Mouse (Mus musculus) kidney, embryonic 16.5 days (tissue): ENCODE measurements at regions not wholly inside any gene's neighbourhood (a gene's known extent, or its start where the extent isn't known, plus 50 kb on each side); places are given as distances from the start of the nearest gene placed in this dataset.

Source experiments
- ATAC-seq: fragments of 200-750 bp; cut with Nextera tagmentation; 2 replicates; pipeline ENCODE4 v1.8.0; 2017; ENCODE audit warnings: moderate TSS enrichment; ENCODE audit not compliant: low FRiP score, low TSS enrichment
- H3K27ac ChIP-seq: fragments of 300-500 bp; sonication (generic); 2 replicates; pipeline ENCODE4 v1.5.1; 2014; ENCODE audit warnings: low read length
- H3K27me3 ChIP-seq: fragments of 300-500 bp; sonication (generic); 2 replicates; pipeline ENCODE4 v1.6.1; 2014; ENCODE audit warnings: low read length, control low read depth, mixed read lengths; ENCODE audit not compliant: insufficient read depth
- H3K36me3 ChIP-seq: fragments of 300-500 bp; sonication (generic); 2 replicates; pipeline ENCODE4 v1.6.1; 2014; ENCODE audit warnings: low read length, control low read depth, mixed read lengths; ENCODE audit not compliant: insufficient read depth
- H3K4me1 ChIP-seq: fragments of 300-500 bp; sonication (generic); 2 replicates; pipeline ENCODE4 v1.6.1; 2014; ENCODE audit warnings: low read length, control low read depth, mixed read lengths; ENCODE audit not compliant: insufficient read depth
- H3K4me2 ChIP-seq: fragments of 300-500 bp; sonication (generic); replicated peaks from 2 replicates; pipeline ENCODE4 v1.6.1; 2014; ENCODE audit warnings: low read depth, low read length
- H3K4me3 ChIP-seq: fragments of 300-500 bp; sonication (generic); 2 replicates; pipeline ENCODE4 v1.5.1; 2014; ENCODE audit warnings: mild to moderate bottlenecking, low read length
- H3K9ac ChIP-seq: fragments of 300-500 bp; sonication (generic); replicated peaks from 2 replicates; pipeline ENCODE4 v1.6.1; 2014; ENCODE audit warnings: low read length
- H3K9me3 ChIP-seq: fragments of 300-500 bp; sonication (generic); 2 replicates; pipeline ENCODE4 v1.6.1; 2016; ENCODE audit warnings: low read length, control low read depth
- whole genome bisulfite sequencing: fragments of 180-500 bp; shearing (Covaris S2); extraction: QIAGEN DNeasy Blood & Tissue Kit; methylation state at CpG from one replicate; pipeline ENCODE4 v1.1.7; 2014; 5-methylcytosine and 5-hydroxymethylcytosine counted together

GRCm38 (mm10) chr6:140816359-140816758 lies 87.3 kb downstream of the Gm11077 start:
- Histone ChIP-seq H3K9me3 (no peaks in the 10 kb centered on the region), H3K4me3 (no peak overlapping the region), H3K4me2 (no peak overlapping the region), H3K9ac (no peak overlapping the region), H3K27me3 (no peaks in the 10 kb centered on the region), H3K27ac (no peak overlapping the region), H3K4me1 (no peaks in the 10 kb centered on the region), H3K36me3 (no peaks in the 10 kb centered on the region)
- ATAC-seq: no peak
- 48% methylated on average over 1 of the region's 1 CpGs for WGBS

- no peaks in the 10 kb centered on the region for H3K9me3 ChIP-seq
- H3K4me1 ChIP-seq: no peaks in the 10 kb centered on the region
- no peak overlapping the region for H3K9ac ChIP-seq
- H3K4me3 ChIP-seq: no peak overlapping the region
- H3K36me3 ChIP-seq: no peaks in the 10 kb centered on the region
- no peak overlapping the region for H3K4me2 ChIP-seq
- H3K27me3 ChIP-seq: no peaks in the 10 kb centered on the region
- ATAC-seq: no peak
- WGBS: 38% methylated on average over 6 of the region's 6 CpGs
- no peak overlapping the region for H3K27ac ChIP-seq
Measured at GRCm38 (mm10) chr6:140816831-140817230, 87.7 kb downstream of the Gm11077 start.

- Histone ChIP-seq H3K4me3 (no peak overlapping the region), H3K9ac (no peak overlapping the region), H3K4me1 (no peaks in the 10 kb centered on the region), H3K27ac (no peak overlapping the region), H3K36me3 (no peaks in the 10 kb centered on the region), H3K27me3 (no peaks in the 10 kb centered on the region), H3K4me2 (no peak overlapping the region), H3K9me3 (no peaks in the 10 kb centered on the region)
- whole genome bisulfite sequencing: 54% methylated on average over 8 of the region's 8 CpGs
- ATAC-seq: peak; percentile 67; the same call in 1 of the 2 replicates
Measured at GRCm38 (mm10) chr6:140819451-140819878, 90.4 kb downstream of the Gm11077 start.

GRCm38 (mm10) chr6:140826522-140826921 lies 97.4 kb downstream of the Gm11077 start:
- no peak overlapping the region for H3K9ac ChIP-seq
- no peak overlapping the region for H3K4me3 ChIP-seq
- no peaks in the 10 kb centered on the region for H3K9me3 ChIP-seq
- H3K36me3 ChIP-seq: no peaks in the 10 kb centered on the region
- H3K27me3 ChIP-seq: no peaks in the 10 kb centered on the region
- ATAC-seq: no peak
- H3K27ac ChIP-seq: no peak overlapping the region
- no peak overlapping the region for H3K4me2 ChIP-seq
- no peaks in the 10 kb centered on the region for H3K4me1 ChIP-seq

- Histone ChIP-seq H3K4me2 (no peak overlapping the region), H3K27ac (no peak overlapping the region), H3K27me3 (no peaks in the 10 kb centered on the region), H3K4me1 (no peaks in the 10 kb centered on the region), H3K9ac (no peak overlapping the region), H3K4me3 (no peak overlapping the region), H3K9me3 (no peaks in the 10 kb centered on the region), H3K36me3 (no peaks in the 10 kb centered on the region)
- no peak for ATAC-seq
Measured at GRCm38 (mm10) chr6:140827651-140828050, 98.6 kb downstream of the Gm11077 start.

- no peak overlapping the region for H3K9ac ChIP-seq
- no peak for ATAC-seq
- 66% methylated on average over 8 of the region's 8 CpGs for WGBS
Measured at GRCm38 (mm10) chr6:140843292-140843991, 114.4 kb downstream of the Gm11077 start.

GRCm38 (mm10) chr6:140847165-140847564 lies 118.1 kb downstream of the Gm11077 start:
- Histone ChIP-seq H3K9ac (no peak overlapping the region), H3K9me3 (peaks cover 3% of the 10 kb centered on the region; the same call in 1 of the 2 replicates), H3K27me3 (no peaks in the 10 kb centered on the region), H3K27ac (no peak overlapping the region), H3K4me1 (no peaks in the 10 kb centered on the region), H3K4me2 (no peak overlapping the region), H3K4me3 (no peak overlapping the region), H3K36me3 (no peaks in the 10 kb centered on the region)
- 81% methylated on average over 3 of the region's 3 CpGs for WGBS
- no peak for ATAC-seq

More at GRCm38 (mm10) chr6:140843292-140843991, 114.4 kb downstream of the Gm11077 start:
- Histone ChIP-seq H3K27ac (no peak overlapping the region), H3K9me3 (no peaks in the 10 kb centered on the region), H3K4me1 (no peaks in the 10 kb centered on the region), H3K4me3 (no peak overlapping the region), H3K4me2 (no peak overlapping the region), H3K27me3 (no peaks in the 10 kb centered on the region), H3K36me3 (no peaks in the 10 kb centered on the region)

GRCm38 (mm10) chr6:140852420-140852819 lies 123.3 kb downstream of the Gm11077 start:
- no peak for ATAC-seq
- Histone ChIP-seq H3K9me3 (peaks cover 3% of the 10 kb centered on the region; the same call in 1 of the 2 replicates), H3K9ac (no peak overlapping the region), H3K36me3 (no peaks in the 10 kb centered on the region), H3K27ac (no peak overlapping the region), H3K4me3 (no peak overlapping the region), H3K4me2 (no peak overlapping the region), H3K27me3 (no peaks in the 10 kb centered on the region), H3K4me1 (peaks cover 10% of the 10 kb centered on the region)
- 58% methylated on average over 5 of the region's 5 CpGs for WGBS

GRCm38 (mm10) chr6:140853508-140853907 lies 124.4 kb downstream of the Gm11077 start:
- H3K4me1 ChIP-seq: peaks cover 10% of the 10 kb centered on the region
- no peaks in the 10 kb centered on the region for H3K36me3 ChIP-seq
- H3K27ac ChIP-seq: no peak overlapping the region
- H3K9me3 ChIP-seq: peaks cover 3% of the 10 kb centered on the region; the same call in 1 of the 2 replicates
- H3K4me3 ChIP-seq: no peak overlapping the region
- H3K27me3 ChIP-seq: no peaks in the 10 kb centered on the region
- 60% methylated on average over 5 of the region's 5 CpGs for WGBS
- no peak overlapping the region for H3K4me2 ChIP-seq
- H3K9ac ChIP-seq: no peak overlapping the region
- ATAC-seq: no peak

GRCm38 (mm10) chr6:140854691-140855090 lies 125.6 kb downstream of the Gm11077 start:
- H3K4me2 ChIP-seq: no peak overlapping the region
- H3K36me3 ChIP-seq: no peaks in the 10 kb centered on the region
- 83% methylated on average over 6 of the region's 6 CpGs for WGBS
- H3K27me3 ChIP-seq: no peaks in the 10 kb centered on the region
- H3K27ac ChIP-seq: no peak overlapping the region
- no peak for ATAC-seq
- peaks cover 3% of the 10 kb centered on the region; the same call in 1 of the 2 replicates for H3K9me3 ChIP-seq
- H3K4me1 ChIP-seq: peaks cover 10% of the 10 kb centered on the region
- no peak overlapping the region for H3K4me3 ChIP-seq
- H3K9ac ChIP-seq: no peak overlapping the region
